Mouse (Mus musculus): ENCODE data around the gene Ano1. TPM values are rescaled to one million over a fixed set of nuclear protein-coding genes. Genes with fewer than 3 reads are reported as not detected.

Ano1 gene
- polyA plus RNA-seq, 1 experiment from 2014 or later, result 3.3 TPM

DNA sequence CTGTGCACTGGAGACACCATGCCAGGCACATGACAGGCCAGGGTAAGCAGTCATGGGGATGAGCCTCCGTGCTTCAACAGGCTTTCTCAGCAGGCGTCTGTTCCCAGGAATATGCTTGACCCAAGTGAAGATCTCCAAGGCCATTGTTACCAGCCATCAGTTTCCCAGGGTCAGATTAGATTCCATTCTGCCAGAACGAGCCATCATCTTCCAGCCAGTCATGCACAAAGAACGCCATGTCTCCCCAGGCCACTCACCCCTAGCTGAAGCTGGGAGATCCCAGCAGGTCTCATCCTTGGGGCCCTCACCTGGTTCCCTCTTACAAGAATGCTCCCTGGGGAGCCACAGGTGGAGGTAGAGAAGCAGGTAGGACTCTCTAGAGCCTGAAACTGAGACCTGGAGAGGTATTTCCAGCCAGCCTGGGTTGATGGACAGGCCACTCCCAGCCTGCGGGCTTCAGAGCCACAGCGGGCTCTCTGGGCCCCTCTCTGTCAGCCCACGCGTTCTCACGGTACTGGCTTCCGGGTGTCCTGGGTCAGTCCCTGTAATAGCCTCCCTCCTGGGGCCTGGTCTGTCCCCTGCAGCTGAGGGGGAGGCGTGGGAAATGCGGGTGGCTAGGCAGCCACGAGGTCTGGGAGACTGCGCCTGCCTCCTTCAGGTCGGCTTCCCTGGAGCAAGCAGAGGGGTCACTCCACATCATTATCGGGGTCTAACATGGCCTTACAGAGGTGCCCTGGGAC lies 10.9 kb upstream of the Ano1 start:
- no peak overlapping the region for H3K4me2 ChIP-seq (replicated peaks)
- no peak overlapping the region for H3K9ac ChIP-seq
- no peaks in the 10 kb centered on the region for H3K4me1 ChIP-seq
- WGBS, result 78% methylated on average over 16 of the region's 16 CpGs
- H3K4me3 ChIP-seq, result no peak overlapping the region
- no peaks in the 10 kb centered on the region for H3K9me3 ChIP-seq
- no peak for ATAC-seq (ENCODE audit: low FRiP score, low read depth)
- H3K27ac ChIP-seq, result no peak overlapping the region
- H3K36me3 ChIP-seq, result no peaks in the 10 kb centered on the region
- H3K27me3 ChIP-seq (replicated peaks), result 0 out of 2 replicates have a peak, but pooled peaks cover 3% of the 10 kb centered on the region

DNA sequence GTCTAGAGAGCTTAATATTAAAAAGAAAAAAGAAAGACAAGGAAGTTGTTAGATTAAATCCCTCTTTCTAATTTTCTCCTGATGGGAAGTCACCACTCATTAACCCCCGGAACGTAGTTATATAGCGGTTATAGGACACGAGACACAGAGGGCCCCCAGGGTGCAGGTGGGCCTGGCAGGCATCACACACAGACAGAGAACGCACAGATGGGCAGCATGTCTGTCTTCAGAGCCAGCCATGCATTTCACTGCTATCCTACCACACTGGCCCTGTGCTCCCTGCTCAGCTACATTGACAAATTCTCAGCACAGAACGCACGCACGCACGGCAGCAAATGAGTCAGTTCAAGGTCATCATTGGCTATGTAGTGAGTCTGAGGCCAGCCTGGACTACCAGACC lies 8.5 kb upstream of the Ano1 start:
- Histone ChIP-seq H3K9ac (no peak overlapping the region), H3K4me3 (no peak overlapping the region), H3K4me2 (replicated peaks) (no peak overlapping the region), H3K9me3 (no peaks in the 10 kb centered on the region), H3K27ac (no peak overlapping the region), H3K27me3 (replicated peaks) (0 out of 2 replicates have a peak, but pooled peaks cover 3% of the 10 kb centered on the region), H3K36me3 (no peaks in the 10 kb centered on the region), H3K4me1 (no peaks in the 10 kb centered on the region)
- no peak for ATAC-seq (ENCODE audit: low FRiP score, low read depth)
- WGBS, result 60% methylated on average over 9 of the region's 9 CpGs

DNA sequence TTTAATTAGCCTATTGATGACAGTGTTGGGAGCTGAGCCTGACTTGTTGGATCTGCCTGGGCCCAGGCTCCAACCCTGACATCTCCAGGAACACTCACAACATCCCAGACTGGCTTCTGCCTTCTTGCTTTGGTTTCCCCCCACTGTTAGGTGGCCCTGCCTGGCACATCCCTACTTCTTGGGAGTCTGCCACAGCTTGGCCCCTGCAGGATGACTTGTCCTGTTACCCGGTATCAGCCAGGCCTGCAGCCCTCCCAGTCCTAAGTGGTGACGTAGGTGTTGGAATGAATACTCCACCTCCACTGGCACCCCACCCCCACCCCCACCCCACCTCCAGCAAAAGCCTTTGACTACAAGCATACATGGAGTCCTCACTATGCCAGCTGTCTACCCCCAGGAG lies 7.7 kb upstream of the Ano1 start:
- Histone ChIP-seq H3K27ac (no peak overlapping the region), H3K9ac (no peak overlapping the region)
- ATAC-seq (ENCODE audit: low FRiP score, low read depth), result no peak

DNA sequence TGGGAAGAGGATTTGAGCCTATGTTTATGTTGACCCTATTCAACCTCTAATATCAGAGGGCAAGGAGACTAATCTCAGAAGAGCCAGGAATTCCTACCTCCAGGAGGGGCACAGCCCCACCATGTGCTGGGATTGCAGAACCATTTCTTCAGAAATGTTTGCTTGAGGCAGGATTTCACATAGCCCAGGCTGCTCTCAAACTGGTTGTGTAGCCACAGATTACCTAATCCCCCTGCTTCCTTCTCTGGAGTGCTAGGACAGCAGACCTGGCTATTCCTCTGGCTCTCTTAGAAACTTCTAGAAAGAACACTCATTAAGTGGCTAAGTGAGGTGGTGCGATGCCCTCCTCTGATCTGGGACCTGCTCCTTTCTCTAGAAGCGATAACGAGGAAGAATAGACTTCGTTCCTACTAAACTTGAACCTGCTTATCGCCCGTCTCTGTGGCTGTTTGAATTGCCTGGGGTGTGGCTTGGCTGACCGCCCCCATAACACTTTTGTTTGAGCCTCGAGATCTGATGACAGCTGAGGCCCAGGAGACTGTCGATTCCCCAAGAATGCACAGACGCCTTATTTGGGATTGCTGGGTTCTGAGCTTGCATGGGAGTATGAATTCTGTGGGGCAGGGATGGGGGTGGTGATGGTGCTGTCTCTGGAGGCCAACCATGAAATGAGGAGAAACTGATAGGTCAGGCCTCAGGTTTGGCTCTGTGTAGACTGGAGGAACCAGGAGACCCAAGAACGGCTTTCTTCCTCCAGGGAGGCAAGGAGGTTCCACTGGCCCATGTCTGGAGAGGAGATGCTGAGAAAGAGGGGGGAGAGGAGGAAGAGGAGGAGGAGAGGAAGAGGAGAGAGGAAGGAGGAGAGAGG lies 4.0 kb upstream of the Ano1 start:
- no peak overlapping the region for H3K27ac ChIP-seq
- H3K4me1 ChIP-seq, result no peaks in the 10 kb centered on the region
- no peak for ATAC-seq (ENCODE audit: low FRiP score, low read depth)
- no peaks in the 10 kb centered on the region for H3K36me3 ChIP-seq
- H3K4me3 ChIP-seq, result no peak overlapping the region
- H3K9ac ChIP-seq, result no peak overlapping the region
- WGBS, result 86% methylated on average over 11 of the region's 11 CpGs
- H3K27me3 ChIP-seq (replicated peaks), result no peaks in the 10 kb centered on the region
- H3K9me3 ChIP-seq, result no peaks in the 10 kb centered on the region
- H3K4me2 ChIP-seq (replicated peaks), result no peak overlapping the region

More for the DNA sequence above, 7.7 kb upstream of the Ano1 start:
- WGBS, result 75% methylated on average over 2 of the region's 2 CpGs
- no peaks in the 10 kb centered on the region for H3K4me1 ChIP-seq
- no peaks in the 10 kb centered on the region for H3K9me3 ChIP-seq
- H3K36me3 ChIP-seq, result no peaks in the 10 kb centered on the region
- H3K27me3 ChIP-seq (replicated peaks), result 0 out of 2 replicates have a peak, but pooled peaks cover 3% of the 10 kb centered on the region
- H3K4me2 ChIP-seq (replicated peaks), result no peak overlapping the region
- no peak overlapping the region for H3K4me3 ChIP-seq

DNA sequence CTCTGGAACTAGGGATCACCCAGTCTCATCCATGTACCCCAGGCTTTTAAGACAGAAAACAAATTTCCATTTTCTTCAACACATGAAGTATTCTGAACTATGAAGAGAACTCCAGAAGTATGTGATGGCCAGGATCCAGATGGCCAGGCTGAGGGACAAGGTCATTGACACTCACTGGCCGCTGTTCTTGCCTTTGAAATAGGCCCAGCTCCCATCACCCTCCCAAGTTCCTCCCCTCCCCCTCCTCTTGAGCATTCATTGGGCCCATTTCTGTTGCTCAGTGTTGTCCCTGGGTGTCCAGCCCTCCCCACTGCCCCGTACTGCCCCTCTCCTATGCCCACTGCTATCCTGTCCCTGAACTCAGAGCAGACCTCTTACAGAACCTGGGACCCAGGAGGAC lies 2.9 kb upstream of the Ano1 start:
- 89% methylated on average over 2 of the region's 2 CpGs for WGBS
- no peak for ATAC-seq (ENCODE audit: low FRiP score, low read depth)
- H3K4me1 ChIP-seq, result no peaks in the 10 kb centered on the region
- H3K9ac ChIP-seq, result no peak overlapping the region
- no peak overlapping the region for H3K4me2 ChIP-seq (replicated peaks)
- no peaks in the 10 kb centered on the region for H3K27me3 ChIP-seq (replicated peaks)
- no peak overlapping the region for H3K4me3 ChIP-seq
- H3K36me3 ChIP-seq, result no peaks in the 10 kb centered on the region
- no peak overlapping the region for H3K27ac ChIP-seq
- H3K9me3 ChIP-seq, result no peaks in the 10 kb centered on the region

DNA sequence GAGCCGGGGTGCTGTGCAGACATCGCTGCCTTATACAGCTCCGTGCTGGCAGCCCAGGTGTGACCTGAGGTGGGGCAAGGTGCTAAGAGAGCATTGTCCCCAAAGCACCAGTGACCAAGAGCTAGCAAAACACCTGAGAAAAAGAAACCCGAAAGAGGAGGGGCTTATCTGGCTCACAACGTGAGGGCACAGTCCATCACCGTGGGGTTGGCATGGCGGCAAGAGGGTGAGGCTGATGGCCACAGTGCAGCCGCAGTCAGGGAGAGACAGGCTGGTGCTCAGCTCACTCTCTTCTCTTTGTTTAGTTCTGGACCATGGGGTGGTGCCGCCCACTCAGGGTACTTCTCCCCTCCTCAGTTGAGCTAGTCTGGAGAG lies 1.9 kb upstream of the Ano1 start:
- H3K27me3 ChIP-seq (replicated peaks), result no peaks in the 10 kb centered on the region
- no peak overlapping the region for H3K9ac ChIP-seq
- no peak overlapping the region for H3K27ac ChIP-seq
- no peaks in the 10 kb centered on the region for H3K9me3 ChIP-seq
- H3K4me1 ChIP-seq, result no peaks in the 10 kb centered on the region
- H3K4me3 ChIP-seq, result no peak overlapping the region
- no peaks in the 10 kb centered on the region for H3K36me3 ChIP-seq
- no peak for ATAC-seq (ENCODE audit: low FRiP score, low read depth)
- WGBS, result 93% methylated on average over 9 of the region's 9 CpGs
- no peak overlapping the region for H3K4me2 ChIP-seq (replicated peaks)

DNA sequence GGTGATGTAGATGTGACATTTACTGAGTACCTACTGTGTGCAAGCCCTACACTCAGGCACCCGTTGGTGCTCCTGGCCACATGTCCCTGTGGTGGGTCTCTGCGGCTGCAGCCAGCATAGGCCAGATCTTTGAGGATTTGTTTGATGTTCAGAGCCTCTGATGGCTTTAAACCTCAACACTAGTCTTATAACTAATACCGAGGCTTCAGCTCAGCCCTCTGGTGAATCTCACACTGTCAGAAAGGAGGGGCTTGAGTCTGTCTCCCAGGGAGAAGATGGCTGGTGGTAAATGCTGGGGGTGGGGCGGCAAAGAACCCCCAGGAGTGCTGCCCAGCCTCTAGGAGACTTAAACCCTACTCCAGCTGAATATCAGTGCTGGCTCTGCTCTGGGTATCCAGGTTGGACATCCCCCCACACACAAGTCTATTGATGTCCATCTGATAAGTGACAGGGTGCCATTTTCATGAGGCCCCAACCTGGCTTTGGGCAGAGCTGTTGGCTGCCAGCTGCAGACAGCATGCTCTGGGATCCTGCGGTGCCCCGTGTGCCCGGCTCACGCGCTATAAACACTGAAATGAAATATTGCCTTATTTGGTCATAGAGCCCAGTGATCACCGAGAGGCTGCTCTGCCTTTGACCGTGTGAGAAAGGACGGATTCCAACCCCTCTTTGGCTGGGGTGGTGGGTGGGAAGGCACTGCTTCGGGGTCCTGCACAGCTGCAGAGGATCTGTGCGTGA lies 1.3 kb upstream of the Ano1 start:
- no peaks in the 10 kb centered on the region for H3K4me1 ChIP-seq
- H3K4me3 ChIP-seq, result no peak overlapping the region
- H3K4me2 ChIP-seq (replicated peaks), result no peak overlapping the region
- no peak overlapping the region for H3K9ac ChIP-seq
- no peak for ATAC-seq (ENCODE audit: low FRiP score, low read depth)
- no peaks in the 10 kb centered on the region for H3K27me3 ChIP-seq (replicated peaks)
- no peaks in the 10 kb centered on the region for H3K36me3 ChIP-seq
- no peaks in the 10 kb centered on the region for H3K9me3 ChIP-seq
- no peak overlapping the region for H3K27ac ChIP-seq
- WGBS, result 78% methylated on average over 14 of the region's 14 CpGs

DNA sequence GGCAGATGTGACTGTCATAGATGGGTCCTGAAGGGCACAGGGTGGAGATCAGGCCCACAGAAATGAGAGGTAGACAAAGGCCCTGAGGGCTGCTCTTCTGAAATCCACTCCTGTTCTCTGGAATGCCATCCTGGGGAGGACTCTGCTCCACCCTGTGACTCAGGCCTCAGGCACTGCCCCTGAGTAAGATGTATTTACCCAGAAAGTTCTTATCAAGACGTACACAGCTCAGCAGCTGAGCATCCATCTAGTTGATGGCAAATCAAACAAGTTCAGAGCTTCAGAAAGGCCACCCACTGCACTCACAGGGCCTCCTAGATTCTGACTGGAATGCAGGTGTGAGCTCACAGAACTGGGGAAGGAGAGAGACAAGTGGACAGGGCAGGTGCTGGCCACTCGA lies 4.0 kb downstream of the Ano1 start:
- H3K4me3 ChIP-seq, result no peak overlapping the region
- no peak overlapping the region for H3K4me2 ChIP-seq (replicated peaks)
- H3K27ac ChIP-seq, result no peak overlapping the region
- no peak overlapping the region for H3K9ac ChIP-seq
- no peaks in the 10 kb centered on the region for H3K9me3 ChIP-seq
- H3K27me3 ChIP-seq (replicated peaks), result no peaks in the 10 kb centered on the region
- H3K36me3 ChIP-seq, result no peaks in the 10 kb centered on the region
- no peaks in the 10 kb centered on the region for H3K4me1 ChIP-seq
- no peak for ATAC-seq (ENCODE audit: low FRiP score, low read depth)
- 68% methylated on average over 2 of the region's 2 CpGs for WGBS

DNA sequence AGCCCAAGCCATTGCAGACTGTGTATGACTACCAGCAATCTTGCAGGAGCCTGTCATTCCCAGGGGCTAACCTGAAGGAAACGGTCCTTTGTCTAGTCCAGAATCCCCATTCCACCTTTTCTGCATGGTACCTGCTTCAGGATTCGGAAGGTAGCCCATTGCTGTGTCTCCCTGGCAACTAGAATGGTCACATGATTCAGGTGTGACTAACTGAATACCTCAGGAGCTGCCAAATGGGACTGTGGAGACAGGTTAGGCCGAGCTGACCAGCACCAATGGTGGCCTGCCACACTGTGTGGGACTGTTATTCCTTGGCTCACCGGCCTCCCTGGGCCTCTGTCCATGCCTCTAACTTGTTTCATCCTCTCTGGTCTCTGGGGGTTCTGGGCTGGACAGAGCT lies 5.3 kb downstream of the Ano1 start:
- Histone ChIP-seq H3K4me3 (no peak overlapping the region), H3K9ac (no peak overlapping the region), H3K9me3 (no peaks in the 10 kb centered on the region), H3K4me1 (no peaks in the 10 kb centered on the region), H3K27ac (no peak overlapping the region), H3K27me3 (replicated peaks) (no peaks in the 10 kb centered on the region), H3K36me3 (no peaks in the 10 kb centered on the region), H3K4me2 (replicated peaks) (no peak overlapping the region)
- no peak for ATAC-seq (ENCODE audit: low FRiP score, low read depth)
- whole genome bisulfite sequencing, result 86% methylated on average over 4 of the region's 4 CpGs

DNA sequence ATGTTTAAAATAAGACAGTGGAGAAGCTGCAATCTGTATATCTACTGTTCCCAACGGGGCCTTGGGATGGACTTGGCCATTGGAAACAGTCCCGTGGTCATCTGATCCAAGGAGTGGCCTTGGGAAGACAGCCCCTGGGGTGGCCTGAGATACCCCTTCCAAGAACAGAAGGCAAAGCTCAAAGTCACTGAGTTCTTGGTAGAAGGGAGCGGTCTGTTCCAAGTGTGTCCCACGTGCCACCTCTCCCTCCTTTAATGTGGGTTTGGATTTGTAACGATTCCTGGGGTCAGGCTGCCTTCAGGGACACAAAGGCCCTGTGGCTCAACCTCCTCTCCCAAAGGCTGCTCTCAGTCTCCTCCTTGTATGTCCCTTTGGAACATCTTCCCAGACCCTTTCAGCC lies 7.9 kb downstream of the Ano1 start:
- ATAC-seq (ENCODE audit: low FRiP score, low read depth), result no peak
- no peaks in the 10 kb centered on the region for H3K36me3 ChIP-seq
- no peak overlapping the region for H3K4me3 ChIP-seq
- no peak overlapping the region for H3K4me2 ChIP-seq (replicated peaks)
- no peak overlapping the region for H3K9ac ChIP-seq
- WGBS, result 84% methylated on average over 5 of the region's 5 CpGs
- H3K9me3 ChIP-seq, result no peaks in the 10 kb centered on the region
- no peaks in the 10 kb centered on the region for H3K4me1 ChIP-seq
- H3K27me3 ChIP-seq (replicated peaks), result peaks cover 7% of the 10 kb centered on the region; the same call in 1 of the 2 replicates
- no peak overlapping the region for H3K27ac ChIP-seq

DNA sequence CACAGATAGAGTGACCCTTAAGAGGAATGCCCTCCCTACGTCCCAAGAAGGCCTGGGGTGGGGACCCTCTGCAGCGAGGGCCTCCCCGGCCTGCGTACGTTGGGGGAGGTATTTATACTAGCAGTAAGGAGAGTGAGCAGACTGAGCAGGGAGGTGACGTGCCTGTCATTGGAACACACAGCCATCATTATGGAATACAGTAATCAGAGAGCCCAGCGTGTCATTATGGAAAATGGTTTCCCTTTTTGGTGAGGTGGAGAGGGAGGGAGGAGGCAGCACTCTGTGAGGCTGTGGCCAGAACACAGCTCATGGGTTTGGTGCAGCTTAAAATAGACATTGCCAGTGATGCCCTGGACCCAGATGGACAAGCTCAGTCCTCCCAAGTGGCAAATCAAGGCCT lies 11.1 kb downstream of the Ano1 start:
- H3K27me3 ChIP-seq (replicated peaks), result peaks cover 38% of the 10 kb centered on the region
- no peak for ATAC-seq (ENCODE audit: low FRiP score, low read depth)
- no peak overlapping the region for H3K9ac ChIP-seq
- WGBS, result 74% methylated on average over 7 of the region's 7 CpGs
- H3K4me3 ChIP-seq, result no peak overlapping the region
- H3K36me3 ChIP-seq, result no peaks in the 10 kb centered on the region
- H3K4me1 ChIP-seq, result peaks cover 9% of the 10 kb centered on the region
- no peak overlapping the region for H3K27ac ChIP-seq
- no peak overlapping the region for H3K4me2 ChIP-seq (replicated peaks)
- no peaks in the 10 kb centered on the region for H3K9me3 ChIP-seq

DNA sequence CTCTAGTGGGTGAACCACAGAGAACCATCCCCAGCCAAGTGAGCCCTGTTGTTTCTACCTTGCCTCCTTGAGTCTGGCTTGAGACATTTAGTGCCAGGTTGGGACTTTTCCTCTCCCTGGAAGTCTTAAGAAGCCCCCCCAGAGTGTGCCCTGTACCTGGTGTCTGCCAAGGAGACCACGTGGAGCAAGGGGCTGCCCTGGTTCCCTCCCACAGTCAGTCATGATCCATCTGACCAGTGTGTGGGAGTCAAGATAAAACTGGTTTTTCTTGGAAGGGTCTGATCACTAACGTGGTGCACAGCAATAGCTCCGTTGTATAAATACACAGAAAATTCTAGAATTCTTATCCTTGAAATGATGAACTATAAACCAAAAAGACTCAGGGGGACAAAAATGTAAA lies 12.0 kb downstream of the Ano1 start:
- no peaks in the 10 kb centered on the region for H3K36me3 ChIP-seq
- no peak overlapping the region for H3K27ac ChIP-seq
- no peak overlapping the region for H3K4me2 ChIP-seq (replicated peaks)
- 62% methylated on average over 3 of the region's 3 CpGs for WGBS
- H3K9ac ChIP-seq, result no peak overlapping the region
- H3K27me3 ChIP-seq (replicated peaks), result peaks cover 38% of the 10 kb centered on the region
- ATAC-seq (ENCODE audit: low FRiP score, low read depth), result no peak
- H3K4me3 ChIP-seq, result no peak overlapping the region
- no peaks in the 10 kb centered on the region for H3K9me3 ChIP-seq
- H3K4me1 ChIP-seq, result peaks cover 9% of the 10 kb centered on the region

Measured in neural tube, embryonic 12.5 days (tissue).